Mouse (Mus musculus): ENCODE measurements around the gene Slc25a48.

Slc25a48 gene

GRCm38 (mm10) chr13:56513595-56513994, 75.4 kb downstream of the Slc25a48 start:
- no peak for DNase-seq

GRCm38 (mm10) chr13:56516311-56516710, 78.2 kb downstream of the Slc25a48 start:
- DNase-seq: peak; percentile 58

- DNase-seq: peak; percentile 75
Measured at GRCm38 (mm10) chr13:56516816-56517215, 78.7 kb downstream of the Slc25a48 start.

- DNase-seq: peak; percentile 93
Measured at GRCm38 (mm10) chr13:56522081-56522820, 84.1 kb downstream of the Slc25a48 start, which contains the start of gene Fbxl21. TSS of gene Fbxl21 (plus strand) at chr13:56522472.

- no peak for DNase-seq
Measured at GRCm38 (mm10) chr13:56522821-56523167, 84.6 kb downstream of the Slc25a48 start.

All from retina, postnatal 1 day (tissue).